Mouse (Mus musculus): ENCODE measurements around the gene Agr3. TPM values are rescaled to one million over a fixed set of nuclear protein-coding genes. Genes with fewer than 3 reads are reported as not detected.
A peak's percentile ranks its signal among the peaks of the same experiment; 100 is the strongest.

Agr3 gene
- polyA plus RNA-seq, 1 experiment from 2014 or later = 0.43 TPM

DNA sequence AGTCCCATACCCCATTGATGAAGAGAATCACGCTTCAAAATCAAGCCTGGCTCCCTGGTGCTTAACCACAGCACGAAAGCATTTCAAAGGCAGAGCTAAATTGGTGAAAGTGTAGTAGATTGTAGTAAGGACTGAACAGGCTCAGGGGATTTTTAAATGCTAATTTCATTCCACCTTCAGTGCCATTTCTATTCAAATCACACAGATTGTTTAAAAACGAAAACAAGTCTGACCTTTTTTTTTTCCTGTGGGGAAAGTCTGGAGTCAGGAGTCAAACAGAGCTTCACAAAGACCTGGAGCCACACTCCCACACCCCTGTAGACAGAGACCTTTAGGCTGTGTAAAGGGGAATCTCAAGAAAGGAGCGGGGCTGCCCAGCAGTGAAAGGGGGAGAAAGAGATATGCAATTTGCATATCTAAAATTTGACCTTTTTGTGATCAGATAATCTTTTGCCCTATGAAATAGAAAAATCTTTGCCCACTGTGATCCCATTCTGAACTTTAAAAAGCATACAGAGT lies 28.6 kb upstream of the Agr3 start:
- Histone ChIP-seq H3K27me3 (replicated peaks; ENCODE audit: control insufficient read depth, insufficient read depth, low read length) (no peaks in the 10 kb centered on the region), H3K4me2 (replicated peaks; ENCODE audit: low read depth) (peak overlapping the region; percentile 52), H3K4me3 (ENCODE audit: low read depth, low read length) (peak overlapping the region; percentile 23), H3K27ac (ENCODE audit: low read depth, low read length) (no peak overlapping the region), H3K9me3 (ENCODE audit: control insufficient read depth) (no peaks in the 10 kb centered on the region), H3K4me1 (replicated peaks; ENCODE audit: control insufficient read depth, insufficient read depth, low read length) (no peaks in the 10 kb centered on the region), H3K9ac (ENCODE audit: low read depth, low read length) (no peak overlapping the region), H3K36me3 (ENCODE audit: control insufficient read depth, insufficient read depth) (no peaks in the 10 kb centered on the region)
- TF ChIP-seq CTCF (IDR thresholded peaks at IDR 0.05; ENCODE audit: low read depth) = no peak
- WGBS = 53% methylated on average over 4 of the region's 4 CpGs
- no peak for ATAC-seq

DNA sequence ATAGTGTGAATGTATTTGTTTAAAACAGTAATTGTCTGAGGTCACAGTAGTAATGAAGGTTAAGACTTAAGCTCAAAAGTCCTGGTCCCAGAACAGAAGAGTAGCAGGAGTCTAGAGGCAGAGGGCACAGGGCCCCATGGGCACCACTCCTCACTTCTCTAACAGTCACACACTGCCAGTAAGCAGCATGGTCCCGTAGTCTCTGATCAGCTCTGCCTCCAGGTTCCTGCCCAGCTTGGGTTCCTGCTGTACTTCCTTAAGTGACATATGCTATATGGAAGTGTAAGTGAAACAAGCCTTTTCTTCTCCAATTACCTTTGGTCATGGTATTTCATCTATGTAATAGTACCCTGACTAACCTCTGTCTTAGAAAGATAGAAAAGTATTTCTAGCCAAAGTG lies 14.8 kb upstream of the Agr3 start:
- no peak for TF ChIP-seq CTCF (IDR thresholded peaks at IDR 0.05; ENCODE audit: low read depth)
- no peak for ATAC-seq
- Histone ChIP-seq H3K9ac (ENCODE audit: low read depth, low read length) (no peak overlapping the region), H3K9me3 (ENCODE audit: control insufficient read depth) (no peaks in the 10 kb centered on the region), H3K27ac (ENCODE audit: low read depth, low read length) (no peak overlapping the region), H3K4me1 (replicated peaks; ENCODE audit: control insufficient read depth, insufficient read depth, low read length) (no peaks in the 10 kb centered on the region), H3K27me3 (replicated peaks; ENCODE audit: control insufficient read depth, insufficient read depth, low read length) (no peaks in the 10 kb centered on the region), H3K4me2 (replicated peaks; ENCODE audit: low read depth) (no peak overlapping the region), H3K36me3 (ENCODE audit: control insufficient read depth, insufficient read depth) (no peaks in the 10 kb centered on the region), H3K4me3 (ENCODE audit: low read depth, low read length) (no peak overlapping the region)
- 59% methylated on average over 1 of the region's 1 CpGs for WGBS

DNA sequence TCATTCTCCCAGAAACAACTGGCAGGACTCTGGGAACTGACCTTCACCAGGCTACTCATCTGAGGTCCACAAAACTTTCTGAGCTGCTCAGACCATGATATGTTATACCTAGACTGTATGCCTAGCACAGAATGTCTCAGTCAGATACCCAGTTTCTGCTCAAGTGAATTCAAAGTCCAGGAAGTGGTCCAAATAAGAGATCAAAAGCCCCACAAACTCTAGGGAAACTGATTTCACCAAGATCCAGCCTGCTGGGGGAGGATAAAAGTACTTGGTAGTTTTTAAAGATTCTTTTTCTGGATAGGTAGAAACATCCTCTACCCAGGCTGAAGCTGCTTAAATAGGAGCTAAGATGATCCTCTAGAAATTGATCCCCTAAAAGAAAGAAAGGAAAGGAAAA lies 9.6 kb upstream of the Agr3 start:
- Histone ChIP-seq H3K27ac (ENCODE audit: low read depth, low read length) (no peak overlapping the region), H3K36me3 (ENCODE audit: control insufficient read depth, insufficient read depth) (no peaks in the 10 kb centered on the region), H3K9me3 (ENCODE audit: control insufficient read depth) (no peaks in the 10 kb centered on the region), H3K4me2 (replicated peaks; ENCODE audit: low read depth) (no peak overlapping the region), H3K9ac (ENCODE audit: low read depth, low read length) (no peak overlapping the region), H3K27me3 (replicated peaks; ENCODE audit: control insufficient read depth, insufficient read depth, low read length) (no peaks in the 10 kb centered on the region), H3K4me3 (ENCODE audit: low read depth, low read length) (no peak overlapping the region), H3K4me1 (replicated peaks; ENCODE audit: control insufficient read depth, insufficient read depth, low read length) (no peaks in the 10 kb centered on the region)
- no peak for TF ChIP-seq CTCF (IDR thresholded peaks at IDR 0.05; ENCODE audit: low read depth)
- ATAC-seq = no peak

DNA sequence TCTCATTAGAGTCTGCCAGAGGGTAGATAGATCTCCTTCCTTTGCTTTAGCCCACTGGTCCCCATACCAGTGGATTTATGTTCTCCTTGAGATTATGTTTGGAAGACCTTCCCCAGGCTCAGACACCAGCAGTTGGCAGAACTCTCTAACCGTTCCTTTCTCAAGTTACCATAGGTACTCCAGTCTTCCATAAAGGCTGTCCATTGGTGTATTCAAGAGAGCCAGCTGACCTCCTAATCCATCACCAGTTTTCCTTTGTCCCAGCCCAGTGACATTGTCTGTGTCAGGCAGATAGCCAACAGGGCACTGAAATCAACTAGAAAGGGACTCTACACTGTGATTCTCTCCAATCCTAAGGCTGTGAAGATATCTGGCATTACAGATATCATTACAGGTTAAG lies 9.0 kb upstream of the Agr3 start:
- 79% methylated on average over 1 of the region's 1 CpGs for WGBS
- H3K27ac ChIP-seq (ENCODE audit: low read depth, low read length) = no peak overlapping the region
- no peak for ATAC-seq
- no peaks in the 10 kb centered on the region for H3K27me3 ChIP-seq (replicated peaks; ENCODE audit: control insufficient read depth, insufficient read depth, low read length)
- no peaks in the 10 kb centered on the region for H3K4me1 ChIP-seq (replicated peaks; ENCODE audit: control insufficient read depth, insufficient read depth, low read length)
- no peaks in the 10 kb centered on the region for H3K9me3 ChIP-seq (ENCODE audit: control insufficient read depth)
- no peaks in the 10 kb centered on the region for H3K36me3 ChIP-seq (ENCODE audit: control insufficient read depth, insufficient read depth)
- H3K9ac ChIP-seq (ENCODE audit: low read depth, low read length) = no peak overlapping the region
- no peak for TF ChIP-seq CTCF (IDR thresholded peaks at IDR 0.05; ENCODE audit: low read depth)
- H3K4me3 ChIP-seq (ENCODE audit: low read depth, low read length) = no peak overlapping the region
- H3K4me2 ChIP-seq (replicated peaks; ENCODE audit: low read depth) = no peak overlapping the region

DNA sequence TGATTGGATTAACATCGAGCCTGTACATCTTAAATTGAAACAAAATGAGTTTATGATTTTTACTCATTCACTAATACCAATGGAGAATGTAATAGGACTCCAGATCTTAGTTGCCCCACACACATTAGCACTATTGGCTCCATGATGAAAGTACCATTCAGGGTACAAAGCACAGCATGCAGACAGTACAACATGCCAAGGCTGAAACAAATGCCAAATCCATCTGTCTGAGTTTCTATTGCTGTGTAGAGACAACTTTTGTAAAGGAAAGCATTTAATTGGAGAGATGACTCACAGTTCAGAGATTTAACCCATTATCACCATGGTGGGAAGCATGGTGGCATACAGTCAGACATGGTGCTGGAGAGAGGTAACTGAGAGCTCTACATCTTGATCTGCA lies 7.4 kb upstream of the Agr3 start:
- WGBS = 78% methylated on average over 1 of the region's 1 CpGs
- Histone ChIP-seq H3K4me1 (replicated peaks; ENCODE audit: control insufficient read depth, insufficient read depth, low read length) (no peaks in the 10 kb centered on the region), H3K27me3 (replicated peaks; ENCODE audit: control insufficient read depth, insufficient read depth, low read length) (no peaks in the 10 kb centered on the region), H3K4me3 (ENCODE audit: low read depth, low read length) (no peak overlapping the region), H3K9me3 (ENCODE audit: control insufficient read depth) (no peaks in the 10 kb centered on the region), H3K36me3 (ENCODE audit: control insufficient read depth, insufficient read depth) (no peaks in the 10 kb centered on the region), H3K4me2 (replicated peaks; ENCODE audit: low read depth) (no peak overlapping the region), H3K9ac (ENCODE audit: low read depth, low read length) (no peak overlapping the region), H3K27ac (ENCODE audit: low read depth, low read length) (no peak overlapping the region)
- TF ChIP-seq CTCF (IDR thresholded peaks at IDR 0.05; ENCODE audit: low read depth) = no peak
- ATAC-seq = no peak

DNA sequence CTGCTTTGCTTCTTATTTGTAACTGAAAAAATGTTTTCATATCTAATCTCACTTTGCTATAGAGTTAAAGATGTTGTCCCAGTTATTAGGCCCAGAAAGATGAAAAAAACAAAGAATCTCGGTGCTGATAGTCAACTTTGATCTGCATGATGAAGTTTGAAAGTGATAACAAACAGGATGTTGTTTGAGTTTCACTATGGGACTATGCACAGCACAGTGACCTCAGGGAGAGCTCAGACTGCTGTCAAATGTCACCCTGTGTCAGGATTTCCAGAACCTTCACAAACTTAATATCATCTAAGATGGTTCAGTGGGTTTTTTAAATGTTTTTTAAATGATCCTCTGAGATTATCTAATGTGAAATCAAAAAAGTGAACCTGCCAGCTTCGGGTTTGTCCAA lies 2.4 kb downstream of the Agr3 start:
- Histone ChIP-seq H3K27me3 (replicated peaks; ENCODE audit: control insufficient read depth, insufficient read depth, low read length) (no peaks in the 10 kb centered on the region), H3K36me3 (ENCODE audit: control insufficient read depth, insufficient read depth) (no peaks in the 10 kb centered on the region), H3K4me2 (replicated peaks; ENCODE audit: low read depth) (no peak overlapping the region), H3K9me3 (ENCODE audit: control insufficient read depth) (no peaks in the 10 kb centered on the region), H3K9ac (ENCODE audit: low read depth, low read length) (no peak overlapping the region), H3K27ac (ENCODE audit: low read depth, low read length) (no peak overlapping the region), H3K4me3 (ENCODE audit: low read depth, low read length) (no peak overlapping the region), H3K4me1 (replicated peaks; ENCODE audit: control insufficient read depth, insufficient read depth, low read length) (no peaks in the 10 kb centered on the region)
- WGBS = 43% methylated on average over 2 of the region's 2 CpGs
- ATAC-seq = no peak
- no peak for TF ChIP-seq CTCF (IDR thresholded peaks at IDR 0.05; ENCODE audit: low read depth)

DNA sequence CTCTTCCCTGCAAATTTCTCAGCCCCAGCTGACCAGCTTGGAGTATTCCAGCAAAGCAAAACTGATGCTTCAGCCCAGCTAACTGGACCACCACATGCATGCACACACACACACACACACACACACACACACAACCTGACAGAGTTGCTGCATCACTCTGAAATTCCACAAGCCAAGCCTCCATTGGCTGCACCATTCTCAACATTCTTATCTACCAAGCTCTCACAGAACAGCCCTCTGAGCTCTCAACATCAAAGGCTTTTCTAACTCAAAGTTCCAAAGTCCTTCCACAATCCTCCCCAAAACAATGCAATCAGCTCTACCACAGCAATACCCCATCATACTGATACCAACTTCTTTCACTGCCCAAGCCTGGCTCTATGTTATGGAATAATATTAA lies 7.4 kb downstream of the Agr3 start:
- Histone ChIP-seq H3K9ac (ENCODE audit: low read depth, low read length) (no peak overlapping the region), H3K4me1 (replicated peaks; ENCODE audit: control insufficient read depth, insufficient read depth, low read length) (no peaks in the 10 kb centered on the region), H3K27ac (ENCODE audit: low read depth, low read length) (no peak overlapping the region), H3K36me3 (ENCODE audit: control insufficient read depth, insufficient read depth) (no peaks in the 10 kb centered on the region), H3K4me2 (replicated peaks; ENCODE audit: low read depth) (no peak overlapping the region), H3K4me3 (ENCODE audit: low read depth, low read length) (no peak overlapping the region), H3K27me3 (replicated peaks; ENCODE audit: control insufficient read depth, insufficient read depth, low read length) (no peaks in the 10 kb centered on the region), H3K9me3 (ENCODE audit: control insufficient read depth) (no peaks in the 10 kb centered on the region)
- peak; percentile 43; the same call in 1 of the 2 replicates for ATAC-seq
- TF ChIP-seq CTCF (IDR thresholded peaks at IDR 0.05; ENCODE audit: low read depth) = no peak

Data from intestine, postnatal 0 days (tissue).